Mouse (Mus musculus): ENCODE measurements around the gene Hsd3b1. TPM values are rescaled to one million over a fixed set of nuclear protein-coding genes. Genes with fewer than 3 reads are reported as not detected.
"Not testable (repeated sequence)": the region's sequence is repeated elsewhere in the genome, so short reads cannot be mapped to it uniquely, and the experiment has no call there.

The Hsd3b1 gene
- polyA plus RNA-seq, 1 experiment from 2014 or later = 0.20 TPM

GRCm38 (mm10) chr3:98853685-98854084, 5.9 kb downstream of the Hsd3b1 start:
- H3K4me3 ChIP-seq (replicated peaks; ENCODE audit: low read depth, low read length) = no peak overlapping the region
- H3K9me3 ChIP-seq (replicated peaks; ENCODE audit: low read length) = no peaks in the 10 kb centered on the region
- no peak overlapping the region for H3K9ac ChIP-seq (ENCODE audit: low read depth, low read length)
- no peak for ATAC-seq (replicated peaks; ENCODE audit: low FRiP score, low read depth)
- H3K36me3 ChIP-seq (ENCODE audit: insufficient read depth, low read length) = no peaks in the 10 kb centered on the region
- DNase-seq (ENCODE audit: low spot score) = no peak
- no peaks in the 10 kb centered on the region for H3K27me3 ChIP-seq (ENCODE audit: insufficient read depth, low read length)
- no peak overlapping the region for H3K27ac ChIP-seq
- TF ChIP-seq CTCF (IDR thresholded peaks at IDR 0.05; ENCODE audit: low read depth) = no peak
- 22% methylated on average over 1 of the region's 1 CpGs for WGBS
- H3K4me1 ChIP-seq (replicated peaks; ENCODE audit: insufficient read depth, low read length) = no peaks in the 10 kb centered on the region
- no peak overlapping the region for H3K4me2 ChIP-seq (ENCODE audit: low read length)

- WGBS = 94% methylated on average over 3 of the region's 3 CpGs
- no peaks in the 10 kb centered on the region for H3K27me3 ChIP-seq (ENCODE audit: insufficient read depth, low read length)
- no peaks in the 10 kb centered on the region for H3K4me1 ChIP-seq (replicated peaks; ENCODE audit: insufficient read depth, low read length)
- TF ChIP-seq CTCF (IDR thresholded peaks at IDR 0.05; ENCODE audit: low read depth) = no peak
- H3K4me2 ChIP-seq (ENCODE audit: low read length) = no peak overlapping the region
- DNase-seq (ENCODE audit: low spot score) = no peak
- no peaks in the 10 kb centered on the region for H3K9me3 ChIP-seq (replicated peaks; ENCODE audit: low read length)
- no peak for ATAC-seq (replicated peaks; ENCODE audit: low FRiP score, low read depth)
- no peaks in the 10 kb centered on the region for H3K36me3 ChIP-seq (ENCODE audit: insufficient read depth, low read length)
- no peak overlapping the region for H3K4me3 ChIP-seq (replicated peaks; ENCODE audit: low read depth, low read length)
- no peak overlapping the region for H3K27ac ChIP-seq
- H3K9ac ChIP-seq (ENCODE audit: low read depth, low read length) = no peak overlapping the region
Observed at GRCm38 (mm10) chr3:98853051-98853450, 6.5 kb downstream of the Hsd3b1 start.

GRCm38 (mm10) chr3:98852631-98853030, 7.0 kb downstream of the Hsd3b1 start:
- Histone ChIP-seq H3K4me2 (ENCODE audit: low read length) (no peak overlapping the region), H3K9me3 (replicated peaks; ENCODE audit: low read length) (no peaks in the 10 kb centered on the region), H3K27ac (no peak overlapping the region), H3K9ac (ENCODE audit: low read depth, low read length) (no peak overlapping the region), H3K4me3 (replicated peaks; ENCODE audit: low read depth, low read length) (no peak overlapping the region), H3K36me3 (ENCODE audit: insufficient read depth, low read length) (no peaks in the 10 kb centered on the region), H3K4me1 (replicated peaks; ENCODE audit: insufficient read depth, low read length) (no peaks in the 10 kb centered on the region), H3K27me3 (ENCODE audit: insufficient read depth, low read length) (no peaks in the 10 kb centered on the region)
- 81% methylated on average over 6 of the region's 6 CpGs for WGBS
- ATAC-seq (replicated peaks; ENCODE audit: low FRiP score, low read depth) (no peak), DNase-seq (ENCODE audit: low spot score) (no peak)
- no peak for TF ChIP-seq CTCF (IDR thresholded peaks at IDR 0.05; ENCODE audit: low read depth)

- 54% methylated on average over 2 of the region's 2 CpGs for WGBS
- no peak for ATAC-seq (replicated peaks; ENCODE audit: low FRiP score, low read depth)
- H3K9ac ChIP-seq (ENCODE audit: low read depth, low read length) = no peak overlapping the region
Observed at GRCm38 (mm10) chr3:98851853-98852252, 7.7 kb downstream of the Hsd3b1 start.

GRCm38 (mm10) chr3:98850262-98850661, 9.3 kb downstream of the Hsd3b1 start:
- no peaks in the 10 kb centered on the region for H3K4me1 ChIP-seq (replicated peaks; ENCODE audit: insufficient read depth, low read length)
- no peaks in the 10 kb centered on the region for H3K36me3 ChIP-seq (ENCODE audit: insufficient read depth, low read length)
- no peaks in the 10 kb centered on the region for H3K9me3 ChIP-seq (replicated peaks; ENCODE audit: low read length)
- ATAC-seq (replicated peaks; ENCODE audit: low FRiP score, low read depth) (no peak), DNase-seq (ENCODE audit: low spot score) (peak; percentile 18)
- H3K27ac ChIP-seq = no peak overlapping the region
- 49% methylated on average over 5 of the region's 5 CpGs for WGBS
- TF ChIP-seq CTCF (IDR thresholded peaks at IDR 0.05; ENCODE audit: low read depth) = no peak
- no peak overlapping the region for H3K9ac ChIP-seq (ENCODE audit: low read depth, low read length)
- H3K4me3 ChIP-seq (replicated peaks; ENCODE audit: low read depth, low read length) = no peak overlapping the region
- no peaks in the 10 kb centered on the region for H3K27me3 ChIP-seq (ENCODE audit: insufficient read depth, low read length)
- no peak overlapping the region for H3K4me2 ChIP-seq (ENCODE audit: low read length)

More at GRCm38 (mm10) chr3:98851853-98852252, 7.7 kb downstream of the Hsd3b1 start:
- Histone ChIP-seq H3K9me3 (replicated peaks; ENCODE audit: low read length) (no peaks in the 10 kb centered on the region), H3K4me2 (ENCODE audit: low read length) (no peak overlapping the region), H3K27me3 (ENCODE audit: insufficient read depth, low read length) (no peaks in the 10 kb centered on the region), H3K4me1 (replicated peaks; ENCODE audit: insufficient read depth, low read length) (no peaks in the 10 kb centered on the region), H3K36me3 (ENCODE audit: insufficient read depth, low read length) (no peaks in the 10 kb centered on the region), H3K4me3 (replicated peaks; ENCODE audit: low read depth, low read length) (no peak overlapping the region), H3K27ac (no peak overlapping the region)
- no peak for DNase-seq (ENCODE audit: low spot score)
- no peak for TF ChIP-seq CTCF (IDR thresholded peaks at IDR 0.05; ENCODE audit: low read depth)

- no peaks in the 10 kb centered on the region for H3K4me1 ChIP-seq (replicated peaks; ENCODE audit: insufficient read depth, low read length)
- no peak overlapping the region for H3K9ac ChIP-seq (ENCODE audit: low read depth, low read length)
- no peak overlapping the region for H3K4me3 ChIP-seq (replicated peaks; ENCODE audit: low read depth, low read length)
- ATAC-seq (replicated peaks; ENCODE audit: low FRiP score, low read depth) = no peak
- H3K9me3 ChIP-seq (replicated peaks; ENCODE audit: low read length) = no peaks in the 10 kb centered on the region
- WGBS = 75% methylated on average over 1 of the region's 1 CpGs
- TF ChIP-seq CTCF (IDR thresholded peaks at IDR 0.05; ENCODE audit: low read depth) = no peak
- H3K27ac ChIP-seq = no peak overlapping the region
- no peaks in the 10 kb centered on the region for H3K27me3 ChIP-seq (ENCODE audit: insufficient read depth, low read length)
- H3K4me2 ChIP-seq (ENCODE audit: low read length) = no peak overlapping the region
- H3K36me3 ChIP-seq (ENCODE audit: insufficient read depth, low read length) = no peaks in the 10 kb centered on the region
- no peak for DNase-seq (ENCODE audit: low spot score)
Observed at GRCm38 (mm10) chr3:98848898-98849297, 10.7 kb downstream of the Hsd3b1 start.

- DNase-seq (ENCODE audit: low spot score) (no peak), ATAC-seq (replicated peaks; ENCODE audit: low FRiP score, low read depth) (no peak)
- Histone ChIP-seq H3K9me3 (replicated peaks; ENCODE audit: low read length) (no peaks in the 10 kb centered on the region), H3K4me3 (replicated peaks; ENCODE audit: low read depth, low read length) (no peak within 1 kb of the TSS), H3K27me3 (ENCODE audit: insufficient read depth, low read length) (no peaks in the 10 kb centered on the region), H3K4me2 (ENCODE audit: low read length) (no peak within 1 kb of the TSS), H3K4me1 (replicated peaks; ENCODE audit: insufficient read depth, low read length) (no peaks in the 10 kb centered on the region), H3K27ac (no peak within 1 kb of the TSS), H3K36me3 (ENCODE audit: insufficient read depth, low read length) (no peaks in the 10 kb centered on the region), H3K9ac (ENCODE audit: low read depth, low read length) (no peak within 1 kb of the TSS)
- WGBS = 65% methylated on average over 6 of the region's 6 CpGs
- no peak for TF ChIP-seq CTCF (IDR thresholded peaks at IDR 0.05; ENCODE audit: low read depth)
Observed at GRCm38 (mm10) chr3:98814101-98814670, 45.4 kb downstream of the Hsd3b1 start, which contains the start of gene Hsd3b6. Gene Hsd3b6 (minus strand): TSS chr3:98814443.

GRCm38 (mm10) chr3:98812653-98813052, 46.9 kb downstream of the Hsd3b1 start:
- DNase-seq (ENCODE audit: low spot score); H3K9me3 ChIP-seq (replicated peaks; ENCODE audit: low read length); H3K9ac ChIP-seq (ENCODE audit: low read depth, low read length); H3K4me1 ChIP-seq (replicated peaks; ENCODE audit: insufficient read depth, low read length); ATAC-seq (replicated peaks; ENCODE audit: low FRiP score, low read depth); H3K36me3 ChIP-seq (ENCODE audit: insufficient read depth, low read length); H3K27me3 ChIP-seq (ENCODE audit: insufficient read depth, low read length); H3K4me2 ChIP-seq (ENCODE audit: low read length); H3K4me3 ChIP-seq (replicated peaks; ENCODE audit: low read depth, low read length); H3K27ac ChIP-seq: not testable (repeated sequence)
- WGBS = 88% methylated on average over 6 of the region's 6 CpGs
